Mouse (Mus musculus) kidney, postnatal 0 days (tissue): ENCODE results near the gene Klc1. TPM values are rescaled to one million over a fixed set of nuclear protein-coding genes. Genes with fewer than 3 reads are reported as not detected.

Experiments
- ATAC-seq: fragments of 200-750 bp; cut with Nextera tagmentation; replicated peaks from 2 replicates; pipeline ENCODE4 v1.8.0; 2017; ENCODE audit warnings: low read depth, moderate number of reproducible peaks, moderate TSS enrichment, moderate library complexity; ENCODE audit not compliant: low FRiP score
- DNase-seq: peaks from one replicate; pipeline ENCODE4 v3.0.0-alpha.2; 2016; ENCODE audit warnings: low spot score
- H3K27ac ChIP-seq: fragments of 300-500 bp; sonication (generic); 2 replicates; pipeline ENCODE4 v1.5.1; 2014; ENCODE audit warnings: mild to moderate bottlenecking
- H3K27me3 ChIP-seq: fragments of 300-500 bp; sonication (generic); 2 replicates; pipeline ENCODE4 v1.6.1; 2014; ENCODE audit warnings: low read length, mixed read lengths; ENCODE audit not compliant: insufficient read depth
- H3K36me3 ChIP-seq: fragments of 300-500 bp; sonication (generic); 2 replicates; pipeline ENCODE4 v1.6.1; 2014; ENCODE audit warnings: low read length, mixed read lengths; ENCODE audit not compliant: insufficient read depth
- H3K4me1 ChIP-seq: fragments of 300-500 bp; sonication (generic); replicated peaks from 2 replicates; pipeline ENCODE4 v1.6.1; 2014; ENCODE audit warnings: antibody characterized with exemption, low read length, mixed read lengths; ENCODE audit not compliant: insufficient read depth
- H3K4me2 ChIP-seq: fragments of 300-500 bp; sonication (generic); 2 replicates; pipeline ENCODE4 v1.6.1; 2014; ENCODE audit warnings: mild to moderate bottlenecking, low read length, moderate library complexity, mixed read lengths
- H3K4me3 ChIP-seq: fragments of 300-500 bp; sonication (generic); replicated peaks from 2 replicates; pipeline ENCODE4 v1.5.1; 2014; ENCODE audit warnings: low read depth, low read length
- H3K9ac ChIP-seq: fragments of 300-500 bp; sonication (generic); 2 replicates; pipeline ENCODE4 v1.6.1; 2014; ENCODE audit warnings: low read depth, low read length
- H3K9me3 ChIP-seq: fragments of 300-500 bp; sonication (generic); replicated peaks from 2 replicates; pipeline ENCODE4 v1.6.1; 2016; ENCODE audit warnings: low read length, inconsistent platforms, mixed read lengths
- CTCF ChIP-seq: IDR thresholded peaks from 2 replicates; pipeline ENCODE4 v1.5.1; 2016; ENCODE audit warnings: antibody characterized with exemption, low read depth, mild to moderate bottlenecking, moderate library complexity
- WGBS: fragments of 180-500 bp; shearing (Covaris S2); extraction: QIAGEN DNeasy Blood & Tissue Kit; methylation state at CpG from one replicate; pipeline ENCODE4 v1.1.7; 2014; 5-methylcytosine and 5-hydroxymethylcytosine counted together
- polyA plus RNA-seq: library from polyadenylated mRNA; unstranded; fragments of >200 nt; fragmentation: Nextera tagmentation; extraction: Ambion mirVana; gene quantifications from 2 replicates; pipeline ENCODE4 v1.2.1, GENCODE M21; 2015

The Klc1 gene
- polyA plus RNA-seq, 1 experiment from 2014 or later: 52.6 TPM

DNA sequence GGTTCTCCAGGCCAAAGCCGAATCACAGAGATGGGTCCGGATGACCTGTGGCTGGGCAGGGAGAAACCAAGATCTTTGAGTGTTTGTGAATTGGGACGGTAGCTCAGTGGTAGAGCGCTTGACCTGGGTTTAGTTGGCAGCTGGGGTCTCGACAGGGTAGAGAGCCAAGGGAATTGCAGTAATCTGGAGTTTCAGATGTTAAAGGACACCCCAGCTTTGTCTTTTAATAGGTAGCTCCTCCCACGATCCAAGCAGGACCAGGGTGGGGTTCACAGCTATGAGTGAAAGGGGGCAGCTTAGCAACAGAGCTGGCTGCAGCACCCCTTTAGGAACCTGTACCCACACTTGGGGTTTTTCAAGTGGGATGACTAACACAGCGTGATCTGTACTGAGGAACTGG, 11.2 kb upstream of the Klc1 start:
- no peak overlapping the region for H3K4me2 ChIP-seq
- ATAC-seq (no peak), DNase-seq (no peak)
- WGBS: 77% methylated on average over 7 of the region's 7 CpGs
- H3K4me1 ChIP-seq: peaks cover 3% of the 10 kb centered on the region; the same call in 1 of the 2 replicates
- no peaks in the 10 kb centered on the region for H3K27me3 ChIP-seq
- TF ChIP-seq CTCF: no peak
- no peak overlapping the region for H3K9ac ChIP-seq
- H3K36me3 ChIP-seq: no peaks in the 10 kb centered on the region
- H3K27ac ChIP-seq: no peak overlapping the region
- no peak overlapping the region for H3K4me3 ChIP-seq
- no peaks in the 10 kb centered on the region for H3K9me3 ChIP-seq

DNA sequence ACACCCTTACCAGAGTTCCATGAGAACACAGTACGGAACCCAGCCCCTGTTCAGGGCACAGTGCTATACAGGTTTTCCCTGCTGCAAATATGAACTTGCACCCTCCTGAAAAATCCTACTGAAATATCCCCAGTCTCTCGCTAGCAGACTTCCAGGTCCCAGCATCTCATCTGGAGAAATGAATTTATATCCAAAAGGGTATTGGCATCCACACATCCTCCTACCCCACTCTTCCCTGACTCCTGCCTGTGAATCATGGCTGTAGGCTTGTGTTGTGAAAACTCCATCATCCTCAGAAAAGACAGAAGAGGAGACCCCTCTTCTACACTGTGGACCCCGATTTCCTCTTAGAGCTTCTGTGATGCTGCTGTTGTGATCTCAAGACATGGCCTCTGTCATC, 7.9 kb upstream of the Klc1 start:
- DNase-seq (no peak), ATAC-seq (no peak)
- H3K9ac ChIP-seq: no peak overlapping the region
- TF ChIP-seq CTCF: no peak
- H3K36me3 ChIP-seq: no peaks in the 10 kb centered on the region
- no peaks in the 10 kb centered on the region for H3K9me3 ChIP-seq
- no peak overlapping the region for H3K4me3 ChIP-seq
- H3K27me3 ChIP-seq: no peaks in the 10 kb centered on the region
- H3K27ac ChIP-seq: no peak overlapping the region
- H3K4me1 ChIP-seq: no peaks in the 10 kb centered on the region; the same call in 1 of the 2 replicates
- H3K4me2 ChIP-seq: no peak overlapping the region
- 99% methylated on average over 3 of the region's 3 CpGs for WGBS

DNA sequence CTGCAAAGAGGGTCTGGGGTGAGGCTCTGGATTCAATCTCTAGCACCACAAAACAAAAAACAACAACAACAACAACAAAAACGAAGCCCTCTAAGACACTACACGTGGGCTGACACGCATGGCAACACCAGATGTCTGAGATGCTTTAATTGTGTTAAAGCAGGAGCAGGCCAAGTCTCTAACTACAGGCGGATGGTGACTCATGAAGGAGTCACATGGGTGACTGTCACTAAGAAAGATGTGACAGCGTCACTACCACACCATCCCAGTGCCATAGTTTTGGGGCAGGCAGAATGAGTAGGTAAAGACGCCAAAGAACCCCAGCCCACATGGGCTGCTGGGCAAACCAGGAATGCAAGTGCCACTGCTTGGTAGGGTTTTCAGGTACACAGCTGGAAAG, 6.2 kb upstream of the Klc1 start:
- Histone ChIP-seq H3K4me3 (no peak overlapping the region), H3K36me3 (no peaks in the 10 kb centered on the region), H3K4me1 (no peaks in the 10 kb centered on the region), H3K4me2 (no peak overlapping the region), H3K9ac (no peak overlapping the region), H3K9me3 (no peaks in the 10 kb centered on the region), H3K27ac (no peak overlapping the region), H3K27me3 (no peaks in the 10 kb centered on the region)
- DNase-seq (no peak), ATAC-seq (no peak)
- no peak for TF ChIP-seq CTCF
- WGBS: 86% methylated on average over 6 of the region's 6 CpGs

DNA sequence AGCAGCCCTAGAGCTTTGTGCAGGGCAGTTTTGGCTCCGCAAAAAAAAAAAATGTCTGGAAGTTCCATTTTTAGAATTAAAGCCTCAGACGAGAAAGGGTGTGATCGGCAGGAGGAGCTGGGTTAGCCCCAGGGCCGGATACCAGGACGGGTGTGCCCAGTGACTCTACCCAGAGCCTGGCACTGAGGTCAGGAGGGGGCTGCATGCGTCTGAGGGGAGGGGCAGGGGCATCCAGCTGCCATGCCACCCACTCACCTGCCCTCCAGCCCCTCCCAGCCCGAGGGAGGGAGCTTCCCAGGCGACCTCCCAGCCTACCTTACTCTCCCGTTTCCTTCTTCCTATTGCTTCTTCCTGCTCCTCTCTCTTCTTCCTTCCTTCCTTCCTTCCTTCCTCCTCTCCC, 5.3 kb upstream of the Klc1 start:
- Histone ChIP-seq H3K9me3 (no peaks in the 10 kb centered on the region), H3K27ac (0 out of 2 replicates have a peak overlapping the region, but pooled peaks have one; percentile 47), H3K36me3 (no peaks in the 10 kb centered on the region), H3K27me3 (no peaks in the 10 kb centered on the region), H3K4me2 (peak overlapping the region; percentile 1; the same call in 1 of the 2 replicates), H3K9ac (no peak overlapping the region), H3K4me1 (peaks cover 6% of the 10 kb centered on the region), H3K4me3 (no peak overlapping the region)
- no peak for TF ChIP-seq CTCF
- WGBS: 41% methylated on average over 9 of the region's 9 CpGs
- DNase-seq (no peak), ATAC-seq (no peak)

DNA sequence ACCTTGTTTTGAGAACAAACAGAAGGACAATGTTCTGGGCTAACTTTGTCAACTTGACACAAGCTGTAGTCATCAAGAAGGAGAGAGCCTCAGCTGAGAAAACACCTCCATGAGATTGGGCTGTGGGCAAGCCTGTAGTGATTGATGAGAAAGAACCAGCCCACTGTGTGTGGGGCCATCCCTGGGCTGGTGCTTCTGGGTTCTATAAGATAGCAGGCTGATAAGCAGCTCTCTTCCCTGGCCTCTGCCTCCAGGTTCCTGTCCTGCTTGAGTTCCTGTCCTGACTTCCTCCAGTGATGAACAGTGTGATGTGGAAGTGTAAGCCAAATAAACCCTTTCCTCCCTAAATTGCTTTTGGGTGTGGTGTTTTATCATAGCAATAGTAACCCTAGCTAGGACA, 3.9 kb upstream of the Klc1 start:
- Histone ChIP-seq H3K4me1 (peaks cover 6% of the 10 kb centered on the region), H3K4me2 (no peak overlapping the region), H3K27ac (no peak overlapping the region), H3K9me3 (no peaks in the 10 kb centered on the region), H3K27me3 (no peaks in the 10 kb centered on the region), H3K4me3 (no peak overlapping the region), H3K9ac (no peak overlapping the region), H3K36me3 (no peaks in the 10 kb centered on the region)
- TF ChIP-seq CTCF: no peak
- DNase-seq (no peak), ATAC-seq (no peak)

DNA sequence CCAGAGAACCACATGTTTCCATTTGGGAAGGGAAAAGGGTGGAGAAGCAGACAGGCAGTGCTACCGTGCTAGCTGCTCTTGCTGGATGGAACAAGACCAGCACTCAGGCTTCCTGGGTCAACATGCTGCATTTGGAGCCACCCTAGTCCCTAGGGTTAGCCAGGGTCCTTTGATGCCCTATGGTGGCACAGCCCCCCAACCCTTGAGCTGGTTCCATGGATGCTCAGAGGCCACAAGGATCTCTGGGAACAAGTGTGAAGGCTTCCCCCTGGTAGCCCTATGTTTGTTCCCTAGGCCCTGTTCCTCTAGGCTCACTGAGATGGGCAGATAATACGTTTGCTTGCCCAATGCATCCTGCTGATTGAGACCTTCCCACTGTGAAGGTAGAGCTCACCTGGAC, 3.4 kb upstream of the Klc1 start:
- Histone ChIP-seq H3K27ac (no peak overlapping the region), H3K27me3 (no peaks in the 10 kb centered on the region), H3K4me1 (peaks cover 8% of the 10 kb centered on the region), H3K4me3 (no peak overlapping the region), H3K9ac (no peak overlapping the region), H3K4me2 (no peak overlapping the region), H3K36me3 (no peaks in the 10 kb centered on the region), H3K9me3 (no peaks in the 10 kb centered on the region)
- ATAC-seq (no peak), DNase-seq (no peak)
- TF ChIP-seq CTCF: no peak
- WGBS: 65% methylated on average over 2 of the region's 2 CpGs

DNA sequence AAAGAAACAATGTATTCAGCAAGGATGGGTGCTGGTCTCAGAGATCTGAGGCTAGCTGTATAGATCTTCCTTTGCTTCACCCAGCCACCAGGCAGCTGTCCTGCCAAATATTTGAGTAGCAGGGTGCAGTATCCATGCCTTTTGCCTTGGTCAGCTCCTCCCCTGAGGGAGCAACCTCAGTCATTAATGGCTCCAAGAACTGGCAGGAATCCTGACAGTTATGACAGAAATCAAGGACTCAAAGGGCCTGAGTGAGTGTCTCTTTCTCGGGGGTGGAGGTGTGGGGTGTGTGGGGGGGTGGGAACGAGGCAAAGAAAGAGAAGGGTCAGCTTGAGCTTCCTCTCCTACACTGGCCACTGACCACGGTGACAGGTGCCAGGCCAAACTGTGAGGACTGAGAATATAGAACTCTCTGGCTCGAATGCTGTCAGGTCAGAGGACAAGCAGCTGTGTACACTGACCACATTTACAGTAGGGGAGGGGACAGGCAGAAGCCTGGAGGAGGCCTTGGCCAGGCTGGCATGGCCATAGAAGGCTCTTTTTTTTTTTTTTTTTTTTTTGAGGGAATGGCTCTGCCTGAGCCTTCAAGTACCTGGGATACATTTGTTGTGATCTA, 2.5 kb upstream of the Klc1 start:
- DNase-seq (no peak), ATAC-seq (no peak)
- no peaks in the 10 kb centered on the region for H3K27me3 ChIP-seq
- H3K9ac ChIP-seq: no peak overlapping the region
- H3K4me2 ChIP-seq: no peak overlapping the region
- no peak overlapping the region for H3K4me3 ChIP-seq
- no peak overlapping the region for H3K27ac ChIP-seq
- 21% methylated on average over 4 of the region's 4 CpGs for WGBS
- no peak for TF ChIP-seq CTCF
- peaks cover 16% of the 10 kb centered on the region for H3K4me1 ChIP-seq
- H3K9me3 ChIP-seq: no peaks in the 10 kb centered on the region
- no peaks in the 10 kb centered on the region for H3K36me3 ChIP-seq
